Mouse (Mus musculus) liver, embryonic 14.5 days (tissue): Measurements from ENCODE around the gene Nfasc. TPM values are rescaled to one million over a fixed set of nuclear protein-coding genes. Genes with fewer than 3 reads are reported as not detected.

Source experiments
- ATAC-seq: fragments of 200-750 bp; cut with Nextera tagmentation; 2 replicates; pipeline ENCODE4 v1.8.0; 2017; ENCODE audit warnings: moderate number of reproducible peaks, mild to moderate bottlenecking, moderate library complexity; ENCODE audit not compliant: insufficient read depth
- DNase-seq, 3 experiments: peaks; one replicate each; pipeline ENCODE4 v3.0.0-alpha.2; 2012 to 2013; ENCODE audit warnings: low read depth in 3 of 3, low spot score in 3 of 3
- H3K27ac ChIP-seq: fragments of 300-500 bp; sonication (generic); 2 replicates; pipeline ENCODE4 v1.5.1; 2014; ENCODE audit warnings: moderate library complexity, mild to moderate bottlenecking, control low read depth, inconsistent platforms
- H3K27me3 ChIP-seq: fragments of 300-500 bp; sonication (generic); 2 replicates; pipeline ENCODE4 v1.6.1; 2014; ENCODE audit warnings: mild to moderate bottlenecking, low read length, moderate library complexity; ENCODE audit not compliant: control insufficient read depth, insufficient read depth
- H3K36me3 ChIP-seq: fragments of 300-500 bp; sonication (generic); replicated peaks from 2 replicates; pipeline ENCODE4 v1.6.1; 2014; ENCODE audit warnings: low read depth; ENCODE audit not compliant: control insufficient read depth, insufficient read depth
- H3K4me1 ChIP-seq, 2 experiments: fragments of 200-500 bp in 1 of 2; fragments of 300-500 bp in 1 of 2; sonication (generic) in 1 of 2; replicated peaks; 2 replicates each; pipeline ENCODE4 v1.6.1; 2012 to 2014; ENCODE audit warnings: antibody characterized with exemption in 1 of 2, inconsistent platforms in 1 of 2, low read length in 1 of 2; ENCODE audit not compliant: control insufficient read depth in 2 of 2, insufficient read depth in 2 of 2
- H3K4me2 ChIP-seq: fragments of 300-500 bp; sonication (generic); 2 replicates; pipeline ENCODE4 v1.6.1; 2014; ENCODE audit warnings: low read depth, mild to moderate bottlenecking, control low read depth, moderate library complexity
- H3K4me3 ChIP-seq, 2 experiments: fragments of 200-500 bp in 1 of 2; fragments of 300-500 bp in 1 of 2; sonication (generic) in 1 of 2; 2 replicates each; pipeline ENCODE4 v1.5.1; 2012 to 2014; ENCODE audit warnings: low read depth in 2 of 2, low read length in 2 of 2, mild to moderate bottlenecking in 2 of 2, control low read depth in 1 of 2, inconsistent platforms in 1 of 2, moderate library complexity in 1 of 2; ENCODE audit not compliant: insufficient read depth in 1 of 2
- H3K9ac ChIP-seq: fragments of 300-500 bp; sonication (generic); replicated peaks from 2 replicates; pipeline ENCODE4 v1.6.1; 2014; ENCODE audit warnings: mild to moderate bottlenecking, control low read depth, moderate library complexity
- H3K9me3 ChIP-seq: fragments of 300-500 bp; sonication (generic); 2 replicates; pipeline ENCODE4 v1.6.1; 2016; ENCODE audit warnings: low read length, mixed read lengths; ENCODE audit not compliant: control insufficient read depth
- CTCF ChIP-seq: IDR thresholded peaks from 2 replicates; pipeline ENCODE4 v1.5.1; 2016; ENCODE audit warnings: antibody characterized with exemption, low read depth, control low read depth
- EP300 ChIP-seq: IDR thresholded peaks from 2 replicates; pipeline ENCODE4 v1.6.1; 2016; ENCODE audit warnings: antibody characterized with exemption, low read depth
- WGBS: fragments of 180-500 bp; shearing (Covaris S2); extraction: QIAGEN DNeasy Blood & Tissue Kit; methylation state at CpG from one replicate; pipeline ENCODE4 v1.1.7; 2014; ENCODE audit not compliant: insufficient replicate concordance; 5-methylcytosine and 5-hydroxymethylcytosine counted together
- polyA plus RNA-seq, 2 experiments: library from polyadenylated mRNA; depleted of rRNA in 1 of 2; stranded (reverse) in 1 of 2; unstranded in 1 of 2; fragments of >200 nt; fragmentation: Nextera tagmentation in 1 of 2; extraction: Ambion mirVana in 1 of 2; gene quantifications; 2 replicates each; pipeline versions ENCODE4 v1.2.1 to v1.2.3; 2012 to 2014

Gene Nfasc
- polyA plus RNA-seq (2012; rRNA removed): 0.01 and 0.10 TPM in 2 replicates
- 0.05 and 0.08 TPM in 2 replicates for polyA plus RNA-seq (2014; fragmentation: Nextera tagmentation; extraction: Ambion mirVana)

DNA sequence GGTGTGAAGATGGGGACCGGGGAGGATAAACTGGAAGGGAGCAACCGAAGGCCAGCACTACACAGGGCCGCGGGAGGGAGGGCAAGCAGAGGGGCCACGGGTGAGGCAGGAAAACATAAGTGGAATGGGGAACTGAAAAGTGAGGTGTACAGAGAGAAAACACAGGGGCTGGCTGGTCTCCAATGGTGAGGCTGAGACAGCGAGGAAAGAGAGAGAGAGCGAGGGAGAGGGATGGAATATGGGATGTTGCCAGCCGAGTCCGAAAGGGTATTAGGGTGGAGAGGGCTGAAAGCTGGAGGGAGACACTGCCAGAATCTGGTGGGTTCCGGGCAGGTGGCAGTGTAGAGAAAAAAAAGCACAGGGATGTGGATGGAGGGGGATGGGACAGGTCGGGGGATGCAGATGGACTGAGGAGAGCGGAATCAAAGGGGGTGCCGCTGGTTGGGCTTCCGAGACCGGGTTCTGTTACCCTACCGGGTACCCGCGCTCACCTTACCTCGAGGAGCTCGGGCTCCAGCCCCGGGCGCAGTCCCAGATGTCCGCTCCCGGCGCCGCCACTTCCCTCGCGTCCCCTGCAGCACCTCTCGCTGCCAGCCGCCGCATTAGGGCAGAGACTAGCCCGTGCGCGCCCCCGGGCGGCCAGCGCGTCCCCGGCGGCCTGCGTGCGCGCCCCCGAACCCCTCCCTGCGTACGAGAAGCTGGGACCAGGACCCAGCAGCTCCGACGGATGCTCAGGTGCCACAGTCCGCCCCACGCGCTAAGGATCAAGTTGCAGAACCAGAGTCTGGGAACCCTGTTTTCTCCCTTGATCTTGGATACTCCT, at the start of gene Nfasc:
Nfasc (minus strand) TSS at position 623 of the 823 bp plus-strand sequence.
- Histone ChIP-seq H3K27ac (no peak within 1 kb of the TSS), H3K9me3 (no peaks in the 10 kb centered on the region), H3K4me1 (no peaks in the 10 kb centered on the region), H3K4me2 (no peak within 1 kb of the TSS), H3K4me3 (no peak within 1 kb of the TSS), H3K27me3 (peaks cover 25% of the 10 kb centered on the region), H3K36me3 (no peaks in the 10 kb centered on the region), H3K9ac (no peak within 1 kb of the TSS)
- DNase-seq (no peak), ATAC-seq (no peak)
- 5% methylated on average over 51 of the region's 51 CpGs for WGBS
- TF ChIP-seq CTCF (no peak), EP300 (no peak)

GRCm38 (mm10) chr1:132791049-132791448, 49.5 kb upstream of the Nfasc start:
- Histone ChIP-seq H3K27me3 (no peaks in the 10 kb centered on the region), H3K27ac (no peak overlapping the region), H3K4me2 (no peak overlapping the region), H3K9ac (no peak overlapping the region), H3K36me3 (no peaks in the 10 kb centered on the region), H3K4me1 (no peaks in the 10 kb centered on the region), H3K9me3 (no peaks in the 10 kb centered on the region), H3K4me3 (no peak overlapping the region)
- TF ChIP-seq CTCF (no peak), EP300 (no peak)
- 66% methylated on average over 6 of the region's 6 CpGs for WGBS
- DNase-seq: no peak
- no peak for ATAC-seq

DNA sequence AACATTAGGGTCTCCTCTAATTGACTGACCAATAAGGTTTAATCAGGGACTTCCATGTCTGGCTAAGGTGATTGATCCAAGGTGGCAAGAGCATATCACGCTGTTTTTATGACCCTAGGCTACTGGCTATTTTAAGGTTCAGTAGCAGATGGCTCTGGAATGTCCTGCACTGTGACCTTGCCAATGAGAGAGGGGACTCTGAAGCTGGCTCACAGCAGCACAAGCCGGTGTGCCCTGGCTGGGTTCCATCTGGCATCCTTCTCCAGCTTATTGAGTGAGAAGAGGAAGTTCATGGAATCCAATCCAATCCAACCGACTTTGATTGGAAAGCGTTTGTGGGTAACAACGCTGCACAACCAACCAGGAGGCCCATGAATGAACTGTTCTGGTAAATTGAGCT, 45.3 kb upstream of the Nfasc start:
- H3K9me3 ChIP-seq: no peaks in the 10 kb centered on the region
- H3K4me1 ChIP-seq: no peaks in the 10 kb centered on the region
- H3K27ac ChIP-seq: no peak overlapping the region
- DNase-seq (no peak), ATAC-seq (no peak)
- TF ChIP-seq CTCF: no peak
- no peak for TF ChIP-seq EP300
- WGBS: 61% methylated on average over 5 of the region's 5 CpGs
- no peaks in the 10 kb centered on the region for H3K36me3 ChIP-seq
- H3K4me2 ChIP-seq: no peak overlapping the region
- H3K9ac ChIP-seq: no peak overlapping the region
- no peak overlapping the region for H3K4me3 ChIP-seq
- no peaks in the 10 kb centered on the region for H3K27me3 ChIP-seq

- Histone ChIP-seq H3K4me2 (no peak overlapping the region), H3K4me3 (no peak overlapping the region), H3K9ac (no peak overlapping the region), H3K27me3 (no peaks in the 10 kb centered on the region), H3K36me3 (no peaks in the 10 kb centered on the region), H3K27ac (no peak overlapping the region), H3K4me1 (no peaks in the 10 kb centered on the region), H3K9me3 (no peaks in the 10 kb centered on the region)
- WGBS: 58% methylated on average over 13 of the region's 13 CpGs
- DNase-seq (no peak), ATAC-seq (no peak)
- no peak for TF ChIP-seq EP300
- TF ChIP-seq CTCF: no peak
These were observed 40.2 kb upstream of the Nfasc start for GRCm38 (mm10) chr1:132781607-132782445.

- Histone ChIP-seq H3K4me3 (no peak overlapping the region), H3K9me3 (no peaks in the 10 kb centered on the region), H3K9ac (no peak overlapping the region), H3K27me3 (no peaks in the 10 kb centered on the region), H3K4me2 (no peak overlapping the region), H3K36me3 (no peaks in the 10 kb centered on the region), H3K4me1 (no peaks in the 10 kb centered on the region), H3K27ac (no peak overlapping the region)
- DNase-seq (no peak), ATAC-seq (no peak)
- WGBS: 60% methylated on average over 5 of the region's 5 CpGs
- TF ChIP-seq CTCF (no peak), EP300 (no peak)
These were observed 39.4 kb upstream of the Nfasc start for GRCm38 (mm10) chr1:132780961-132781360.
